Mouse (Mus musculus): ENCODE results near the gene Srsf3. TPM values are rescaled to one million over a fixed set of nuclear protein-coding genes. Genes with fewer than 3 reads are reported as not detected.
"Not testable (repeated sequence)": the region's sequence is repeated elsewhere in the genome, so short reads cannot be mapped to it uniquely, and the experiment has no call there.

The Srsf3 gene
- polyA plus RNA-seq, 1 experiment from 2014 or later, result 451 TPM

- H3K9me3 ChIP-seq (ENCODE audit: control insufficient read depth, low read length), result no peaks in the 10 kb centered on the region
- peaks cover 26% of the 10 kb centered on the region for H3K36me3 ChIP-seq (ENCODE audit: control insufficient read depth, insufficient read depth, low read length)
- ATAC-seq, result no peak
- WGBS, result 68% methylated on average over 11 of the region's 11 CpGs
- H3K4me3 ChIP-seq (ENCODE audit: low read length), result no peak overlapping the region
- H3K9ac ChIP-seq (ENCODE audit: low read depth, low read length), result no peak overlapping the region
- H3K4me2 ChIP-seq (ENCODE audit: low read depth, low read length), result no peak overlapping the region
- H3K4me1 ChIP-seq (ENCODE audit: control insufficient read depth, insufficient read depth, low read length), result peaks cover 16% of the 10 kb centered on the region
- peak overlapping the region; percentile 9; the same call in 1 of the 2 replicates for H3K27ac ChIP-seq (ENCODE audit: low read length)
- H3K27me3 ChIP-seq (replicated peaks; ENCODE audit: control insufficient read depth, insufficient read depth, low read length), result no peaks in the 10 kb centered on the region
Measured at GRCm38 (mm10) chr17:29039351-29039750, 6.9 kb downstream of the Srsf3 start.

GRCm38 (mm10) chr17:29041632-29042031 is 9.2 kb downstream of the Srsf3 start:
- peaks cover 31% of the 10 kb centered on the region for H3K36me3 ChIP-seq (ENCODE audit: control insufficient read depth, insufficient read depth, low read length)
- not testable (repeated sequence) for H3K4me2 ChIP-seq (ENCODE audit: low read depth, low read length); H3K9ac ChIP-seq (ENCODE audit: low read depth, low read length); H3K27ac ChIP-seq (ENCODE audit: low read length); H3K27me3 ChIP-seq (replicated peaks; ENCODE audit: control insufficient read depth, insufficient read depth, low read length); H3K9me3 ChIP-seq (ENCODE audit: control insufficient read depth, low read length); ATAC-seq; H3K4me3 ChIP-seq (ENCODE audit: low read length)
- peaks cover 12% of the 10 kb centered on the region; the same call in 1 of the 2 replicates for H3K4me1 ChIP-seq (ENCODE audit: control insufficient read depth, insufficient read depth, low read length)
- 76% methylated on average over 3 of the region's 3 CpGs for WGBS

GRCm38 (mm10) chr17:29042569-29042968 is 10.1 kb downstream of the Srsf3 start:
- no peaks in the 10 kb centered on the region for H3K9me3 ChIP-seq (ENCODE audit: control insufficient read depth, low read length)
- H3K4me1 ChIP-seq (ENCODE audit: control insufficient read depth, insufficient read depth, low read length), result peaks cover 8% of the 10 kb centered on the region; the same call in 1 of the 2 replicates
- no peak for ATAC-seq
- peaks cover 26% of the 10 kb centered on the region for H3K36me3 ChIP-seq (ENCODE audit: control insufficient read depth, insufficient read depth, low read length)
- H3K4me3 ChIP-seq (ENCODE audit: low read length), result no peak overlapping the region
- H3K27ac ChIP-seq (ENCODE audit: low read length), result no peak overlapping the region
- H3K9ac ChIP-seq (ENCODE audit: low read depth, low read length), result no peak overlapping the region
- no peaks in the 10 kb centered on the region for H3K27me3 ChIP-seq (replicated peaks; ENCODE audit: control insufficient read depth, insufficient read depth, low read length)
- no peak overlapping the region for H3K4me2 ChIP-seq (ENCODE audit: low read depth, low read length)

- H3K9me3 ChIP-seq (ENCODE audit: control insufficient read depth, low read length), result no peaks in the 10 kb centered on the region
- ATAC-seq, result no peak
- no peaks in the 10 kb centered on the region for H3K27me3 ChIP-seq (replicated peaks; ENCODE audit: control insufficient read depth, insufficient read depth, low read length)
- no peak overlapping the region for H3K27ac ChIP-seq (ENCODE audit: low read length)
- peaks cover 23% of the 10 kb centered on the region for H3K36me3 ChIP-seq (ENCODE audit: control insufficient read depth, insufficient read depth, low read length)
- peaks cover 5% of the 10 kb centered on the region; the same call in 1 of the 2 replicates for H3K4me1 ChIP-seq (ENCODE audit: control insufficient read depth, insufficient read depth, low read length)
- no peak overlapping the region for H3K4me3 ChIP-seq (ENCODE audit: low read length)
- no peak overlapping the region for H3K4me2 ChIP-seq (ENCODE audit: low read depth, low read length)
- WGBS, result 88% methylated on average over 3 of the region's 3 CpGs
- no peak overlapping the region for H3K9ac ChIP-seq (ENCODE audit: low read depth, low read length)
Measured at GRCm38 (mm10) chr17:29043583-29043982, 11.2 kb downstream of the Srsf3 start.

- H3K27ac ChIP-seq (ENCODE audit: low read length), result no peak overlapping the region
- peaks cover 21% of the 10 kb centered on the region for H3K36me3 ChIP-seq (ENCODE audit: control insufficient read depth, insufficient read depth, low read length)
- no peak overlapping the region for H3K4me3 ChIP-seq (ENCODE audit: low read length)
- no peak overlapping the region for H3K9ac ChIP-seq (ENCODE audit: low read depth, low read length)
- WGBS, result 81% methylated on average over 6 of the region's 6 CpGs
- no peaks in the 10 kb centered on the region for H3K27me3 ChIP-seq (replicated peaks; ENCODE audit: control insufficient read depth, insufficient read depth, low read length)
- H3K4me2 ChIP-seq (ENCODE audit: low read depth, low read length), result no peak overlapping the region
- peaks cover 5% of the 10 kb centered on the region for H3K4me1 ChIP-seq (ENCODE audit: control insufficient read depth, insufficient read depth, low read length)
- no peaks in the 10 kb centered on the region for H3K9me3 ChIP-seq (ENCODE audit: control insufficient read depth, low read length)
- ATAC-seq, result no peak; the same call in 1 of the 2 replicates
Measured at GRCm38 (mm10) chr17:29044146-29044924, 11.9 kb downstream of the Srsf3 start.

GRCm38 (mm10) chr17:29044925-29045319 is 12.5 kb downstream of the Srsf3 start:
- Histone ChIP-seq H3K36me3 (ENCODE audit: control insufficient read depth, insufficient read depth, low read length) (peaks cover 17% of the 10 kb centered on the region), H3K4me3 (ENCODE audit: low read length) (no peak overlapping the region), H3K27ac (ENCODE audit: low read length) (peak overlapping the region; percentile 66; the same call in 1 of the 2 replicates), H3K4me1 (ENCODE audit: control insufficient read depth, insufficient read depth, low read length) (peaks cover 10% of the 10 kb centered on the region), H3K9ac (ENCODE audit: low read depth, low read length) (no peak overlapping the region), H3K9me3 (ENCODE audit: control insufficient read depth, low read length) (no peaks in the 10 kb centered on the region), H3K27me3 (replicated peaks; ENCODE audit: control insufficient read depth, insufficient read depth, low read length) (no peaks in the 10 kb centered on the region), H3K4me2 (ENCODE audit: low read depth, low read length) (no peak overlapping the region)
- no peak for ATAC-seq
- WGBS, result 73% methylated on average over 1 of the region's 1 CpGs

GRCm38 (mm10) chr17:29045741-29046530 is 13.5 kb downstream of the Srsf3 start:
- 62% methylated on average over 12 of the region's 12 CpGs for WGBS

GRCm38 (mm10) chr17:29046863-29047262 is 14.4 kb downstream of the Srsf3 start:
- H3K9ac ChIP-seq (ENCODE audit: low read depth, low read length), result no peak overlapping the region
- H3K9me3 ChIP-seq (ENCODE audit: control insufficient read depth, low read length), result no peaks in the 10 kb centered on the region
- H3K4me3 ChIP-seq (ENCODE audit: low read length), result no peak overlapping the region
- WGBS, result 89% methylated on average over 3 of the region's 3 CpGs
- peaks cover 19% of the 10 kb centered on the region for H3K4me1 ChIP-seq (ENCODE audit: control insufficient read depth, insufficient read depth, low read length)
- no peak overlapping the region for H3K4me2 ChIP-seq (ENCODE audit: low read depth, low read length)
- no peak for ATAC-seq
- peaks cover 13% of the 10 kb centered on the region for H3K36me3 ChIP-seq (ENCODE audit: control insufficient read depth, insufficient read depth, low read length)
- no peak overlapping the region; the same call in 1 of the 2 replicates for H3K27ac ChIP-seq (ENCODE audit: low read length)
- no peaks in the 10 kb centered on the region for H3K27me3 ChIP-seq (replicated peaks; ENCODE audit: control insufficient read depth, insufficient read depth, low read length)

More at GRCm38 (mm10) chr17:29045741-29046530, 13.5 kb downstream of the Srsf3 start:
- H3K27me3 ChIP-seq (replicated peaks; ENCODE audit: control insufficient read depth, insufficient read depth, low read length), result no peaks in the 10 kb centered on the region
- no peaks in the 10 kb centered on the region for H3K9me3 ChIP-seq (ENCODE audit: control insufficient read depth, low read length)
- H3K9ac ChIP-seq (ENCODE audit: low read depth, low read length), result no peak overlapping the region
- peaks cover 13% of the 10 kb centered on the region for H3K36me3 ChIP-seq (ENCODE audit: control insufficient read depth, insufficient read depth, low read length)
- ATAC-seq, result peak; percentile 49
- H3K4me2 ChIP-seq (ENCODE audit: low read depth, low read length), result no peak overlapping the region
- H3K27ac ChIP-seq (ENCODE audit: low read length), result peak overlapping the region; percentile 66
- H3K4me3 ChIP-seq (ENCODE audit: low read length), result no peak overlapping the region
- peaks cover 17% of the 10 kb centered on the region for H3K4me1 ChIP-seq (ENCODE audit: control insufficient read depth, insufficient read depth, low read length)

GRCm38 (mm10) chr17:29047697-29048514 is 15.5 kb downstream of the Srsf3 start:
- no peak overlapping the region for H3K4me3 ChIP-seq (ENCODE audit: low read length)
- WGBS, result 56% methylated on average over 3 of the region's 3 CpGs
- H3K36me3 ChIP-seq (ENCODE audit: control insufficient read depth, insufficient read depth, low read length), result peaks cover 13% of the 10 kb centered on the region
- no peak overlapping the region for H3K9ac ChIP-seq (ENCODE audit: low read depth, low read length)
- peaks cover 19% of the 10 kb centered on the region for H3K4me1 ChIP-seq (ENCODE audit: control insufficient read depth, insufficient read depth, low read length)
- ATAC-seq, result no peak
- no peaks in the 10 kb centered on the region for H3K9me3 ChIP-seq (ENCODE audit: control insufficient read depth, low read length)
- H3K27ac ChIP-seq (ENCODE audit: low read length), result no peak overlapping the region
- no peak overlapping the region for H3K4me2 ChIP-seq (ENCODE audit: low read depth, low read length)
- H3K27me3 ChIP-seq (replicated peaks; ENCODE audit: control insufficient read depth, insufficient read depth, low read length), result no peaks in the 10 kb centered on the region
